Comparison of ENCODE assay signal across 10 mouse cellular contexts in genomic region chr1:128372143-128372860, GRCm38 (mm10). TPM values are rescaled to one million over a fixed set of nuclear protein-coding genes. Genes with fewer than 3 reads are reported as not detected.
DNase-seq lines count a peak whose midpoint lies in the region; ATAC-seq and TF ChIP-seq lines count a peak whose summit lies in the region.
"Had no signal": no experiment of that assay in that cellular context is flagged by ENCODE, and none has a peak within 500 bp of the region (broad histone marks: within the 10 kb centered on the region; RNA-seq: fewer than 3 reads in every experiment).

No protein-coding gene starts in this region.

- peaks cover under 1% of the 10 kb centered on the region; the same call in 1 of the 2 replicates for H3K36me3 ChIP-seq in hindbrain, postnatal 0 days (ENCODE audit: insufficient read depth, low read length)
- H3K36me3 ChIP-seq in hindbrain, embryonic 16.5 days (ENCODE audit: control insufficient read depth, insufficient read depth, low read length), result no peaks in the 10 kb centered on the region
- H3K36me3 ChIP-seq in midbrain, postnatal 0 days (ENCODE audit: insufficient read depth, low read length), result no peaks in the 10 kb centered on the region
- H3K36me3 ChIP-seq in midbrain, embryonic 10.5 days, result peaks cover 74% of the 10 kb centered on the region
- H3K36me3 ChIP-seq in stomach, postnatal 0 days (ENCODE audit: control insufficient read depth, insufficient read depth, low read length), result peaks cover 3% of the 10 kb centered on the region; the same call in 1 of the 2 replicates

- H3K27me3 ChIP-seq in hindbrain, postnatal 0 days (ENCODE audit: insufficient read depth, low read length), result no peaks in the 10 kb centered on the region
- no peaks in the 10 kb centered on the region for H3K27me3 ChIP-seq in hindbrain, embryonic 16.5 days (replicated peaks; ENCODE audit: control insufficient read depth, insufficient read depth, low read length)
- no peaks in the 10 kb centered on the region for H3K27me3 ChIP-seq in midbrain, postnatal 0 days (ENCODE audit: insufficient read depth, low read length)
- no peaks in the 10 kb centered on the region for H3K27me3 ChIP-seq in midbrain, embryonic 10.5 days (ENCODE audit: low read depth, poor library complexity, severe bottlenecking)
- H3K27me3 ChIP-seq in stomach, postnatal 0 days (ENCODE audit: control insufficient read depth, insufficient read depth, low read length), result no peaks in the 10 kb centered on the region
- H3K27me3 ChIP-seq: megakaryocyte, embryonic 14.5 days had no signal

- peak; percentile 71 for TF ChIP-seq CTCF in hindbrain, postnatal 0 days (IDR thresholded peaks at IDR 0.05; ENCODE audit: low read depth)
- TF ChIP-seq CTCF in midbrain, postnatal 0 days (IDR thresholded peaks at IDR 0.05), result peak; percentile 82
- peak; percentile 22; the same call in 1 of the 2 replicates for TF ChIP-seq CTCF in brain, embryonic 14.5 days (IDR thresholded peaks at IDR 0.05; ENCODE audit: borderline replicate concordance, extremely low read depth, insufficient read depth, insufficient read length)
- peak; percentile 74 for TF ChIP-seq CTCF in stomach, postnatal 0 days (IDR thresholded peaks at IDR 0.05; ENCODE audit: low read depth)

- H3K4me2 ChIP-seq in hindbrain, postnatal 0 days (ENCODE audit: low read depth, low read length), result no peak overlapping the region
- H3K4me2 ChIP-seq in hindbrain, embryonic 16.5 days (ENCODE audit: low read length), result no peak overlapping the region
- H3K4me2 ChIP-seq in midbrain, postnatal 0 days (ENCODE audit: low read depth, low read length, poor library complexity, severe bottlenecking), result no peak overlapping the region
- no peak overlapping the region for H3K4me2 ChIP-seq in stomach, postnatal 0 days (replicated peaks; ENCODE audit: low read depth)

- no peak overlapping the region for H3K27ac ChIP-seq in hindbrain, postnatal 0 days
- no peak overlapping the region for H3K27ac ChIP-seq in hindbrain, embryonic 16.5 days (ENCODE audit: low read depth, low read length)
- no peak overlapping the region for H3K27ac ChIP-seq in midbrain, postnatal 0 days (ENCODE audit: low read depth, low read length)
- no peak overlapping the region for H3K27ac ChIP-seq in midbrain, embryonic 10.5 days (replicated peaks)
- H3K27ac ChIP-seq in stomach, postnatal 0 days (replicated peaks), result no peak overlapping the region

- TF ChIP-seq POLR2A in brain, embryonic 14.5 days (IDR thresholded peaks at IDR 0.05; ENCODE audit: borderline replicate concordance, extremely low read depth, insufficient read depth, insufficient read length, poor library complexity, severe bottlenecking), result no peak

- no peaks in the 10 kb centered on the region for H3K9me3 ChIP-seq in hindbrain, postnatal 0 days (ENCODE audit: low read length)
- H3K9me3 ChIP-seq in hindbrain, embryonic 16.5 days (ENCODE audit: control insufficient read depth, low read length), result no peaks in the 10 kb centered on the region
- H3K9me3 ChIP-seq in midbrain, postnatal 0 days (ENCODE audit: low read length), result no peaks in the 10 kb centered on the region
- 0 out of 2 replicates have a peak, but pooled peaks cover 3% of the 10 kb centered on the region for H3K9me3 ChIP-seq in midbrain, embryonic 10.5 days (replicated peaks)
- H3K9me3 ChIP-seq in stomach, postnatal 0 days (ENCODE audit: control insufficient read depth, low read length), result no peaks in the 10 kb centered on the region
- H3K9me3 ChIP-seq: megakaryocyte, embryonic 14.5 days had no signal

- no peak for TF ChIP-seq EP300 in stomach, postnatal 0 days (optimal IDR thresholded peaks at IDR 0.05)

- H3K9ac ChIP-seq in hindbrain, postnatal 0 days (replicated peaks; ENCODE audit: low read length), result no peak overlapping the region
- H3K9ac ChIP-seq in hindbrain, embryonic 16.5 days (ENCODE audit: low read depth, low read length), result no peak overlapping the region
- no peak overlapping the region for H3K9ac ChIP-seq in midbrain, postnatal 0 days (replicated peaks; ENCODE audit: low read length, poor library complexity, severe bottlenecking)
- no peak overlapping the region for H3K9ac ChIP-seq in stomach, postnatal 0 days (ENCODE audit: low read length)

- no peak for ATAC-seq in hindbrain, postnatal 0 days
- ATAC-seq in hindbrain, embryonic 16.5 days, result no peak
- ATAC-seq in midbrain, postnatal 0 days (ENCODE audit: low FRiP score), result no peak
- ATAC-seq in stomach, postnatal 0 days (ENCODE audit: low FRiP score, low TSS enrichment), result no peak
- no peak for ATAC-seq in monocyte, adult 5-6 weeks (replicated peaks; ENCODE audit: insufficient number of reproducible peaks, low FRiP score, low TSS enrichment, poor library complexity, severe bottlenecking)

- no peak overlapping the region for H3K4me3 ChIP-seq in hindbrain, postnatal 0 days (ENCODE audit: low read length)
- H3K4me3 ChIP-seq in hindbrain, embryonic 16.5 days (ENCODE audit: low read length), result no peak overlapping the region
- no peak overlapping the region for H3K4me3 ChIP-seq in midbrain, postnatal 0 days (ENCODE audit: low read depth, low read length)
- H3K4me3 ChIP-seq in midbrain, embryonic 10.5 days, result no peak overlapping the region
- H3K4me3 ChIP-seq in stomach, postnatal 0 days (ENCODE audit: low read depth, low read length), result no peak overlapping the region
- H3K4me3 ChIP-seq: megakaryocyte, embryonic 14.5 days had no signal

- no peaks in the 10 kb centered on the region for H3K4me1 ChIP-seq in hindbrain, postnatal 0 days (ENCODE audit: insufficient read depth, low read length)
- H3K4me1 ChIP-seq in hindbrain, embryonic 16.5 days (ENCODE audit: control insufficient read depth, insufficient read depth, low read depth, low read length), result no peaks in the 10 kb centered on the region
- H3K4me1 ChIP-seq in midbrain, postnatal 0 days (ENCODE audit: insufficient read depth, low read length), result no peaks in the 10 kb centered on the region
- no peaks in the 10 kb centered on the region for H3K4me1 ChIP-seq in midbrain, embryonic 10.5 days
- H3K4me1 ChIP-seq in stomach, postnatal 0 days (replicated peaks; ENCODE audit: control insufficient read depth, insufficient read depth), result no peaks in the 10 kb centered on the region

- 62% methylated on average over 7 of the region's 7 CpGs for WGBS in hindbrain, postnatal 0 days
- WGBS in hindbrain, embryonic 16.5 days, result 74% methylated on average over 7 of the region's 7 CpGs
- WGBS in midbrain, postnatal 0 days, result 71% methylated on average over 7 of the region's 7 CpGs
- 84% methylated on average over 7 of the region's 7 CpGs for WGBS in midbrain, embryonic 10.5 days
- 74% methylated on average over 7 of the region's 7 CpGs for WGBS in stomach, postnatal 0 days

- DNase-seq in hindbrain, postnatal 0 days (ENCODE audit: low spot score), result peak; percentile 74
- peak; percentile 65 for DNase-seq in midbrain, postnatal 0 days (ENCODE audit: low spot score)
- DNase-seq in midbrain, embryonic 10.5 days (ENCODE audit: low spot score), result no peak
- peak; percentile 68 for DNase-seq in brain, embryonic 14.5 days (ENCODE audit: low read depth)
- DNase-seq in stomach, postnatal 0 days (ENCODE audit: low spot score), result no peak
- DNase-seq: kidney, adult 11 months had no signal

RNA-seq across cellular contexts. Expression of gene Mcm6, which starts 12.8 kb away (rescaled TPM):
- 59.0 and 77.3 TPM in 2 replicates for total RNA-seq in hindbrain, postnatal 0 days (2014; rRNA removed)
- polyA plus RNA-seq in hindbrain, postnatal 0 days (2015; fragmentation: Nextera tagmentation; extraction: Ambion mirVana), result 58.6 and 59.1 TPM in 2 replicates
- 67.0 and 76.0 TPM in 2 replicates for polyA plus RNA-seq in hindbrain, embryonic 16.5 days (2015; fragmentation: Nextera tagmentation; extraction: Ambion mirVana)
- total RNA-seq in midbrain, postnatal 0 days (2014; rRNA removed), result 36.3 and 37.3 TPM in 2 replicates
- polyA plus RNA-seq in midbrain, postnatal 0 days (2015; fragmentation: Nextera tagmentation; extraction: Ambion mirVana), result 31.1 and 31.9 TPM in 2 replicates
- 330 and 373 TPM in 2 replicates for polyA plus RNA-seq in midbrain, embryonic 10.5 days (2016; fragmentation: Nextera tagmentation; extraction: Ambion mirVana)
- polyA plus RNA-seq in brain, embryonic 14.5 days (2012; rRNA removed), result 60.3 and 70.2 TPM in 2 replicates
- polyA plus RNA-seq in stomach, postnatal 0 days (2015; fragmentation: Nextera tagmentation; extraction: Ambion mirVana), result 54.9 and 58.3 TPM in 2 replicates
- 50.1 to 76.0 TPM (median 57.7 TPM) in 3 replicates for total RNA-seq in monocyte, adult 5-6 weeks (2017)

RNA-seq across cellular contexts. Expression of gene Lct, which starts 44.2 kb away (rescaled TPM):
- 0.26 and 1.0 TPM in 2 replicates for total RNA-seq in hindbrain, postnatal 0 days (2014; rRNA removed)
- 0.78 and 0.85 TPM in 2 replicates for polyA plus RNA-seq in hindbrain, postnatal 0 days (2015; fragmentation: Nextera tagmentation; extraction: Ambion mirVana)
- 0.46 and 1.0 TPM in 2 replicates for polyA plus RNA-seq in hindbrain, embryonic 16.5 days (2015; fragmentation: Nextera tagmentation; extraction: Ambion mirVana)
- 0.28 and 0.38 TPM in 2 replicates for total RNA-seq in midbrain, postnatal 0 days (2014; rRNA removed)
- polyA plus RNA-seq in midbrain, postnatal 0 days (2015; fragmentation: Nextera tagmentation; extraction: Ambion mirVana), result 0.49 and 0.70 TPM in 2 replicates
- 0.19 and 0.21 TPM in 2 replicates for polyA plus RNA-seq in midbrain, embryonic 10.5 days (2016; fragmentation: Nextera tagmentation; extraction: Ambion mirVana)
- 0.21 and 0.25 TPM in 2 replicates for polyA plus RNA-seq in brain, embryonic 14.5 days (2012; rRNA removed)
- polyA plus RNA-seq in stomach, postnatal 0 days (2015; fragmentation: Nextera tagmentation; extraction: Ambion mirVana), result 1.3 and 2.8 TPM in 2 replicates
- not detected in 3 replicates for total RNA-seq in monocyte, adult 5-6 weeks (2017)
- total RNA-seq: heart, adult 18-20 months had no signal

RNA-seq across cellular contexts. Expression of gene Dars, which starts 44.9 kb away (rescaled TPM):
- 53.8 and 64.0 TPM in 2 replicates for total RNA-seq in hindbrain, postnatal 0 days (2014; rRNA removed)
- polyA plus RNA-seq in hindbrain, postnatal 0 days (2015; fragmentation: Nextera tagmentation; extraction: Ambion mirVana), result 130 and 139 TPM in 2 replicates
- polyA plus RNA-seq in hindbrain, embryonic 16.5 days (2015; fragmentation: Nextera tagmentation; extraction: Ambion mirVana), result 140 and 141 TPM in 2 replicates
- 53.6 and 62.6 TPM in 2 replicates for total RNA-seq in midbrain, postnatal 0 days (2014; rRNA removed)
- polyA plus RNA-seq in midbrain, postnatal 0 days (2015; fragmentation: Nextera tagmentation; extraction: Ambion mirVana), result 104 and 105 TPM in 2 replicates
- 190 and 216 TPM in 2 replicates for polyA plus RNA-seq in midbrain, embryonic 10.5 days (2016; fragmentation: Nextera tagmentation; extraction: Ambion mirVana)
- polyA plus RNA-seq in brain, embryonic 14.5 days (2012; rRNA removed), result 47.7 and 55.3 TPM in 2 replicates
- polyA plus RNA-seq in stomach, postnatal 0 days (2015; fragmentation: Nextera tagmentation; extraction: Ambion mirVana), result 85.7 and 89.9 TPM in 2 replicates
- 92.1 to 108 TPM (median 101 TPM) in 3 replicates for total RNA-seq in monocyte, adult 5-6 weeks (2017)

Comparison
In these comparisons a context has a peak if more than half of its experiments do, and no peak if none do; other contexts are left out.
1. DNase-seq: peak in hindbrain, postnatal 0 days (single experiment), midbrain, postnatal 0 days (single experiment) and brain, embryonic 14.5 days (single experiment); none in midbrain, embryonic 10.5 days (single experiment) and stomach, postnatal 0 days (single experiment).
2. CTCF ChIP-seq: peak in every context shown above with its lines; median percentile 82 in midbrain, postnatal 0 days; 74 in stomach, postnatal 0 days; 71 in hindbrain, postnatal 0 days; 22 in brain, embryonic 14.5 days.